Mouse (Mus musculus) intestine, embryonic 16.5 days (tissue): ENCODE measurements around the gene Slc48a1. TPM values are rescaled to one million over a fixed set of nuclear protein-coding genes. Genes with fewer than 3 reads are reported as not detected.

Experiments
- ATAC-seq: fragments of 200-750 bp; cut with Nextera tagmentation; 2 replicates; pipeline ENCODE4 v1.8.0; 2017; ENCODE audit warnings: moderate TSS enrichment, moderate library complexity
- H3K27ac ChIP-seq: fragments of 300-500 bp; sonication (generic); 2 replicates; pipeline ENCODE4 v1.5.1; 2014; ENCODE audit warnings: mild to moderate bottlenecking, low read length
- H3K27me3 ChIP-seq: fragments of 300-500 bp; sonication (generic); replicated peaks from 2 replicates; pipeline ENCODE4 v1.6.1; 2014; ENCODE audit warnings: low read length, control low read depth, mixed read lengths; ENCODE audit not compliant: control insufficient read depth, insufficient read depth
- H3K36me3 ChIP-seq: fragments of 300-500 bp; sonication (generic); 2 replicates; pipeline ENCODE4 v1.6.1; 2014; ENCODE audit warnings: low read length, control low read depth; ENCODE audit not compliant: control insufficient read depth, insufficient read depth
- H3K4me1 ChIP-seq: fragments of 300-500 bp; sonication (generic); 2 replicates; pipeline ENCODE4 v1.6.1; 2014; ENCODE audit warnings: low read length, control low read depth, mixed read lengths; ENCODE audit not compliant: control insufficient read depth, insufficient read depth
- H3K4me2 ChIP-seq: fragments of 300-500 bp; sonication (generic); 2 replicates; pipeline ENCODE4 v1.6.1; 2014; ENCODE audit warnings: low read depth, low read length, control low read depth
- H3K4me3 ChIP-seq: fragments of 300-500 bp; sonication (generic); 2 replicates; pipeline ENCODE4 v1.5.1; 2014; ENCODE audit warnings: mild to moderate bottlenecking, low read length
- H3K9ac ChIP-seq: fragments of 300-500 bp; sonication (generic); 2 replicates; pipeline ENCODE4 v1.6.1; 2014; ENCODE audit warnings: low read depth, low read length
- H3K9me3 ChIP-seq: fragments of 300-500 bp; sonication (generic); 2 replicates; pipeline ENCODE4 v1.6.1; 2016; ENCODE audit warnings: low read length, control low read depth; ENCODE audit not compliant: control insufficient read depth
- WGBS: fragments of 180-500 bp; shearing (Covaris S2); extraction: QIAGEN DNeasy Blood & Tissue Kit; methylation state at CpG from one replicate; pipeline ENCODE4 v1.1.7; 2014; 5-methylcytosine and 5-hydroxymethylcytosine counted together
- polyA plus RNA-seq: library from polyadenylated mRNA; unstranded; fragments of >200 nt; fragmentation: Nextera tagmentation; extraction: Ambion mirVana; gene quantifications from 2 replicates; pipeline ENCODE4 v1.2.1, GENCODE M21; 2015

The Slc48a1 gene
- polyA plus RNA-seq, 1 experiment from 2014 or later: 26.9 TPM

DNA sequence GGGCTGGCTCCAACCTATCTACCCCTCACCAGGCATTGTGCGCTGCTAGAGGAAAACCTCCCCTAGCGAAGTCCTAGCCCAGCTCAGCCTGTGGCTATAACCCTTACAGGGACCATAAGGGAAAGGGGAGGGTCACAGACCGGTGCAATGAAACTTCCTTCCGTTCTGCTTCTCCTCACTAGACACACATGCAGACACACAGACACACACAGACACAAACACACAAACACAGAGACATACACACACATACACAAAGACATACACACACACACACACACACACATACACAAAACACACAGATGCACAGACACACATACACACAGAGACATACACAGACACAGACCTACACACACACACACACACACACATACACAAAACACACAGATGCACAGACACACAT is 35.7 kb upstream of the Slc48a1 start:
- H3K4me3 ChIP-seq: no peak overlapping the region
- H3K9ac ChIP-seq: no peak overlapping the region
- H3K27me3 ChIP-seq: no peaks in the 10 kb centered on the region
- peaks cover 4% of the 10 kb centered on the region; the same call in 1 of the 2 replicates for H3K9me3 ChIP-seq
- 0 out of 2 replicates have a peak, but pooled peaks cover 4% of the 10 kb centered on the region for H3K4me1 ChIP-seq
- H3K27ac ChIP-seq: no peak overlapping the region
- no peak overlapping the region for H3K4me2 ChIP-seq
- H3K36me3 ChIP-seq: no peaks in the 10 kb centered on the region
- ATAC-seq: no peak
- 68% methylated on average over 4 of the region's 4 CpGs for WGBS

DNA sequence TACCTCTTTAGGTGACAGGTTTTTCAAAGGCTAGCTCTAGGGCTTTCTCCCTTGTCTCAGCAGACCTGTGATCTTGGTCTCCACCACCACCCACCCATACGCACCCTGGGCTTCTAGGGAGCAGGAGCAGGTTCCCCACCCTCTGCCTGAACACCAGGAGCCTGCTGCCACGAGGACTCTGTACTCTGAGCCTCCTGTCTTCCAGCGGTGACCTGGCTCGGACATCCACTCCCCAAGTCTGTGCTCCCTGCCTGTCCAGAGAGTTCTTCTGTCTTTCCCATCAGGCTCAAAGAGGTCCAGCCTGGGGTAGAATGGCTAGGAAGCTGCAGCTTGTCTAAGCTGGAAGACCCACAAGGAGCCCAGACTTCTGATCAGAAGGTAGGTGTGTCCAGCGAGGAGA is 35.1 kb upstream of the Slc48a1 start:
- no peaks in the 10 kb centered on the region for H3K27me3 ChIP-seq
- no peak overlapping the region for H3K27ac ChIP-seq
- no peak overlapping the region for H3K4me2 ChIP-seq
- no peak overlapping the region for H3K4me3 ChIP-seq
- 0 out of 2 replicates have a peak, but pooled peaks cover 4% of the 10 kb centered on the region for H3K4me1 ChIP-seq
- no peak overlapping the region for H3K9ac ChIP-seq
- no peak for ATAC-seq
- H3K36me3 ChIP-seq: no peaks in the 10 kb centered on the region
- 79% methylated on average over 5 of the region's 5 CpGs for WGBS
- H3K9me3 ChIP-seq: peaks cover 4% of the 10 kb centered on the region; the same call in 1 of the 2 replicates

DNA sequence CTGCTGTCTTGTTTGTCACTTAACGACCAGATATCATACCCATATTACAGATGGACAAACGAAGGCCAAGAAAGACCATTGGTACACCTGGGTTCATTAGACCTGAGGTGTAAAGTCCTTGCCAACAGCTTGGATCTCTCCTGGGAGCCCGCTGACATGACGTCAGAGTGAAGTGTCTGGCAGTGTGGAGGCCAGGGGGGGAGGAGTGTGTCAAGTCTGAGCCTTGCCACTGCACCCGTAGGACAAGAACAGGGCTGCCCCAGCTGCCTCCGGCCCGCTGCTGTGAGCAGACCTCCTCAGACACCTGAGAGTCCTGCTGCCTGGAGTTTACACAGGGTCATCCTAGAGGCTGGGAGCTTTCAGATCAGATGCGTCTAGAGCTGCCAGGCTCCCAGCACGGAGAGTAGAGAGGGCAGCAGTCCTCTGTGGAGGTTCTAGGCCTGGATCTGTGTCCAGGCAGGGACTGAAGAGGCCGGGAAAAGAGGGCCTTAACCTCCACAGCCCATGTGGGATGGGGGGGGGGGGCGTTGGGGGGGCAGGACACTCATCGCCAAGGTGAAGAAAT is 34.3 kb upstream of the Slc48a1 start:
- Histone ChIP-seq H3K4me1 (0 out of 2 replicates have a peak, but pooled peaks cover 4% of the 10 kb centered on the region), H3K36me3 (no peaks in the 10 kb centered on the region), H3K4me3 (no peak overlapping the region), H3K27me3 (no peaks in the 10 kb centered on the region), H3K9me3 (peaks cover 4% of the 10 kb centered on the region; the same call in 1 of the 2 replicates), H3K4me2 (no peak overlapping the region), H3K27ac (no peak overlapping the region), H3K9ac (no peak overlapping the region)
- 61% methylated on average over 11 of the region's 12 CpGs for WGBS
- ATAC-seq: 0 out of 2 replicates have a peak, but pooled peaks have one; percentile 25

DNA sequence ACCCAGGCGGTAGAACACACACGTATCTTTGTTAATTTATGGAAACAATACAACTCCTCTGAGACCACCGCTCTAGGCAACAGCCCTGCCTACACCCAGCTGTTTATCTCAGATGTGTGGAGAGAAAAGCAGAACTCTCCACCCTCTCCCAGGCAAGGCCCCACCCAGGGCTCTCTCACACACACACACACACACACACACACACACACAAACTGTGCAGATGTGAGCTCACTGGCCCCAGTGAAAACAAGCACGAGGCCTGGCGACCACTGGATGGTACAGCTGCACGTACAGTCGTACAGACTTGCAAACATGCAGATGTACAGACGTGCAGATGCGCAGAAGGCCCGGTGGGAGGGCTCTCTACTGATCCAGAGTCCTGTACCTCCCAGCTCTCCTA is 33.4 kb upstream of the Slc48a1 start:
- no peak overlapping the region for H3K9ac ChIP-seq
- peak overlapping the region; percentile 45 for H3K27ac ChIP-seq
- ATAC-seq: peak; percentile 47; the same call in 1 of the 2 replicates
- 54% methylated on average over 10 of the region's 10 CpGs for WGBS
- no peak overlapping the region for H3K4me2 ChIP-seq
- H3K36me3 ChIP-seq: no peaks in the 10 kb centered on the region
- no peaks in the 10 kb centered on the region for H3K9me3 ChIP-seq
- no peak overlapping the region for H3K4me3 ChIP-seq
- no peaks in the 10 kb centered on the region for H3K27me3 ChIP-seq
- H3K4me1 ChIP-seq: 0 out of 2 replicates have a peak, but pooled peaks cover 4% of the 10 kb centered on the region

DNA sequence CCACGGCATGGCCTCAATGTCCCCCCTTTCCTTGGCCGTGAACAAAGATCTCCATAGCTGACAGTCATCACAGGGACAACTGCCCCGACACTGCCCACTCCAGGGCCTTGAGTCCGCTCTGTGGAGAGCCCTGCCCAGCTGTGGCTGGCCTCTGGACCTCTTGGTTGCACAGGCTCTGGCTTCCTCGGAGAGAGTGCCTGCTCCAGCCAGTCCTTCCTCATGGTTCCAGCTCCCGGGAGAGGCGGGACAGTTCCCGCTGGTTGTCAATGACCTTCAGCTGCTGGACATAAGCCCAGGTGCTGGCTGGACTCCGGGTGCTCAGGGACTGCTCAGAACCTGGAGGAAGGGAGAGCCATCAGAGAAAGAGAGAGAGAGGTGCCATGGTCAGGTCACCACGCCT is 33.0 kb upstream of the Slc48a1 start:
- 63% methylated on average over 10 of the region's 10 CpGs for WGBS
- peaks cover 5% of the 10 kb centered on the region; the same call in 1 of the 2 replicates for H3K4me1 ChIP-seq
- H3K4me3 ChIP-seq: no peak overlapping the region
- peak overlapping the region; percentile 45 for H3K27ac ChIP-seq
- no peak for ATAC-seq
- H3K9me3 ChIP-seq: no peaks in the 10 kb centered on the region
- no peaks in the 10 kb centered on the region for H3K27me3 ChIP-seq
- no peak overlapping the region for H3K4me2 ChIP-seq
- no peaks in the 10 kb centered on the region for H3K36me3 ChIP-seq
- no peak overlapping the region for H3K9ac ChIP-seq

DNA sequence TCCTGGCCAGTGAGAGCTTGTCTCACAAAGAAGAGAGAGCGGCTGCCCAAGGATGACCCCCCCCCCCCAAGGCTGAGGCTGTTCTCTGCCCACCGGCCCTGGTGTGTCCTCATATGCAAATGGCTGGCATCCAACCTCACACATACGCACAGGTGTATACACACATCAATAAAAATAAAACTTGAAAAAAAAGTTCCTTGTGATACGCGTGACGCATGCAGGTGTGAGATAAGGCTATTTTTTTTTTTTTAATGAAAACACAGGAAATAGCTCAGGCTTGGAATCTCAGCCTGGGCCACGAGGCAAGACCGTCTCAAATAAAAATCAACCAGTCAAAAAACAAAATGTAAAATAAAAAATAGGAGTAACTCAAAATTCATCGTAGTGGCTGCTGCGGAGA is 32.0 kb upstream of the Slc48a1 start:
- H3K4me1 ChIP-seq: peaks cover 13% of the 10 kb centered on the region
- H3K36me3 ChIP-seq: no peaks in the 10 kb centered on the region
- H3K9ac ChIP-seq: no peak overlapping the region
- ATAC-seq: no peak
- no peaks in the 10 kb centered on the region for H3K9me3 ChIP-seq
- H3K4me2 ChIP-seq: no peak overlapping the region
- H3K4me3 ChIP-seq: no peak overlapping the region
- no peaks in the 10 kb centered on the region for H3K27me3 ChIP-seq
- no peak overlapping the region for H3K27ac ChIP-seq
- 85% methylated on average over 10 of the region's 10 CpGs for WGBS

DNA sequence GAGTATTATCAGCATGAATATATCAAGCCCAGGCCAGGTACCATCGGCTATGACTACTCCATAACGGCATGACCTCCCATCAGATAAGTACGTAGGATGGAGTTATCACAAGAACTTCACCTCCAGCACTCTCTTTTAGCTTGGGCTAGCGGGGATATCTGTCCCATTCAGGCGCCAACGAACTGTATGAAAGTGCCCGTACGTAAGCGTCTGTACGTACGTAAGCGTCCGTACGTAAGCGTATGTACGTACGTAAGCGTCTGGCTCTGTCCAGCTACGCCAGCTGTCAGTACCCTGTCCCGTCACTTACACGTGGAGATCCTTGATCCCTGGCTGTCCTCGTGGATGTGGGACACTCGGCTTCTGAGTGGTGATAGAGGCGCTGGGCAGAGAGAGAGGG is 31.6 kb upstream of the Slc48a1 start:
- H3K4me1 ChIP-seq: peaks cover 13% of the 10 kb centered on the region

DNA sequence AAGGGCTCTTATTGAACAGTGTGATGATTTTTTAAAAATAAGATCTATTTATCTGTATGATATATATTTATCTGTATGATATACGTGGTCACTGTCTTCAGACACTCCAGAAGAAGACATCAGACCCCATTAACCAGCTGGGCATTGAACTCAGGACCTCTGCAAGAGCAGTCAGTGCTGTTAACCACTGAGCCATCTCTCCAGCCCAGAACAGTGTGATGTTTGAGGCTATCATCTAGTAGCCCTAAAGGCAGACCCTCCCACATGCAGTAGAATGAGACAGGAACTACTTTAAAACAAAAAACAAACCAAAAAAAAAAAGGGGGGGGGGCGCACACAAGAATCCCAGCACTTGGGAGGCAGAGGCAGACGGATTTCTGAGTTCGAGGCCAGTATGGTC is 30.8 kb upstream of the Slc48a1 start:
- Histone ChIP-seq H3K36me3 (no peaks in the 10 kb centered on the region), H3K27me3 (no peaks in the 10 kb centered on the region), H3K9me3 (no peaks in the 10 kb centered on the region), H3K4me3 (no peak overlapping the region), H3K27ac (no peak overlapping the region), H3K4me1 (peaks cover 13% of the 10 kb centered on the region), H3K9ac (no peak overlapping the region), H3K4me2 (no peak overlapping the region)
- no peak for ATAC-seq
- 88% methylated on average over 4 of the region's 4 CpGs for WGBS

More for the DNA sequence above, 31.6 kb upstream of the Slc48a1 start:
- H3K9ac ChIP-seq: no peak overlapping the region
- 93% methylated on average over 24 of the region's 24 CpGs for WGBS
- no peaks in the 10 kb centered on the region for H3K9me3 ChIP-seq
- H3K27ac ChIP-seq: no peak overlapping the region
- no peaks in the 10 kb centered on the region for H3K36me3 ChIP-seq
- no peak for ATAC-seq
- H3K4me3 ChIP-seq: no peak overlapping the region
- H3K4me2 ChIP-seq: no peak overlapping the region
- no peaks in the 10 kb centered on the region for H3K27me3 ChIP-seq

DNA sequence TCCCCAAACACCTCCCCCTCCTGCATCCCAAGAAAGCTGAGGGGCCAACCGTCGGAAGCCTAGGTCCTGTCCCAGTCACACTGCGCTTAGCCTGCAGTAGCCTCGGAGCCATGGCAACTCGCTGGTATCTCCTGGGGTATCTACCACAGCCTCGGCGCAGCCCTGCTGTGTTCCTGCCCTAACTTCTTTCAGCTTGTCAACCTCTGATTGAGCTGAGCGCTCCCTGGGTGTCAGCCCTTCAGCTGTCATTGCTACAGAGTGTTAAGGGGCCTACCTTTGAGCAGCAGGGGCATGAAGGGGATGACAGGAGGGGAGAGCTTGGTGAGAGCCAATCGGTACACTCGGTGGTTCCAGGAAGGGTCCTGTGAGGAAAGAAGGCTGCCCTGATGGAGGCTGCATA is 30.0 kb upstream of the Slc48a1 start:
- 67% methylated on average over 10 of the region's 10 CpGs for WGBS

DNA sequence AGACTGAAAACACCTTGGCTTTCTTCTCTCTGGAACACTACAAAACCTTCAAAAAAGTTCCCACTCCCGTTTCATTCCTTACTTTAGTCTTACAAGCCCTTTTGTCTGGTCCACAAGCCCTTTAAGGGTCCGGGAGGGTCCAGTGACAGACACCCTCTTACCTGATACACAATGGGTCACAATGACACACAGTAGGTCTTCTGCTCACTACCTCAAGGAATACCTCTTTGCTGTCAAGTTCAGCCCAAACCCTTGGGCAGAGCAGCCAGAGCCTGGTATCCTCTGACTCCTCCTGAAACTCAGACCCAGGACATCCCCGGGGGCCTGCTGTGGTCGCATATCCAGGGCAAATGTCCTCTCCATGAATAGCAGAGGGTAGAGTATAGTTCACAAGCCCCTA is 29.4 kb upstream of the Slc48a1 start:
- Histone ChIP-seq H3K4me3 (no peak overlapping the region), H3K36me3 (no peaks in the 10 kb centered on the region), H3K27me3 (no peaks in the 10 kb centered on the region), H3K4me1 (peaks cover 13% of the 10 kb centered on the region), H3K27ac (no peak overlapping the region), H3K4me2 (no peak overlapping the region), H3K9ac (no peak overlapping the region), H3K9me3 (no peaks in the 10 kb centered on the region)
- 88% methylated on average over 4 of the region's 4 CpGs for WGBS
- ATAC-seq: no peak

More for the DNA sequence above, 30.0 kb upstream of the Slc48a1 start:
- Histone ChIP-seq H3K27me3 (no peaks in the 10 kb centered on the region), H3K4me3 (no peak overlapping the region), H3K36me3 (no peaks in the 10 kb centered on the region), H3K27ac (no peak overlapping the region), H3K9ac (no peak overlapping the region), H3K4me1 (peaks cover 13% of the 10 kb centered on the region), H3K4me2 (no peak overlapping the region), H3K9me3 (no peaks in the 10 kb centered on the region)
- ATAC-seq: no peak
